Mouse (Mus musculus): ENCODE results near the gene Chtf18.

GRCm38 (mm10) chr17:25754241-25754640 is 27.0 kb upstream of the Chtf18 start, which contains the start of gene Msln:
- TF ChIP-seq CTCF (IDR thresholded peaks at IDR 0.05; ENCODE audit: low read depth, low read length) (no peak), POLR2AphosphoS5 (IDR thresholded peaks at IDR 0.05; ENCODE audit: insufficient replicate concordance, low read depth, low read length) (no peak), GATA1 (IDR thresholded peaks at IDR 0.05; ENCODE audit: borderline replicate concordance, low read length) (no peak), TAL1 (conservative IDR thresholded peaks at IDR 0.05; ENCODE audit: low read depth, low read length) (no peak)
